Mouse (Mus musculus) heart, embryonic 11.5 days (tissue): ENCODE results near the gene Garnl3. TPM values are rescaled to one million over a fixed set of nuclear protein-coding genes. Genes with fewer than 3 reads are reported as not detected.

ENCODE experiments used
- ATAC-seq: fragments of 200-750 bp; cut with Nextera tagmentation; replicated peaks from 2 replicates; pipeline ENCODE4 v1.8.0; 2017; ENCODE audit warnings: moderate library complexity; ENCODE audit not compliant: insufficient number of reproducible peaks, low FRiP score, low TSS enrichment
- H3K27ac ChIP-seq: fragments of 300-500 bp; sonication (generic); 2 replicates; pipeline ENCODE4 v1.5.1; 2014; ENCODE audit warnings: mild to moderate bottlenecking, low read depth, low read length
- H3K27me3 ChIP-seq: fragments of 300-500 bp; sonication (generic); 2 replicates; pipeline ENCODE4 v1.6.1; 2014; ENCODE audit warnings: mild to moderate bottlenecking, low read length, mixed read lengths; ENCODE audit not compliant: control insufficient read depth, insufficient read depth
- H3K36me3 ChIP-seq: fragments of 300-500 bp; sonication (generic); 2 replicates; pipeline ENCODE4 v1.6.1; 2014; ENCODE audit warnings: mild to moderate bottlenecking, low read length, moderate library complexity, mixed read lengths; ENCODE audit not compliant: control insufficient read depth, insufficient read depth
- H3K4me1 ChIP-seq: fragments of 300-500 bp; sonication (generic); 2 replicates; pipeline ENCODE4 v1.6.1; 2014; ENCODE audit warnings: low read length; ENCODE audit not compliant: control insufficient read depth, insufficient read depth
- H3K4me2 ChIP-seq: fragments of 300-500 bp; sonication (generic); 2 replicates; pipeline ENCODE4 v1.6.1; 2014; ENCODE audit warnings: mild to moderate bottlenecking, moderate library complexity
- H3K4me3 ChIP-seq: fragments of 300-500 bp; sonication (generic); 2 replicates; pipeline ENCODE4 v1.5.1; 2014; ENCODE audit warnings: low read depth, low read length
- H3K9ac ChIP-seq: fragments of 300-500 bp; sonication (generic); 2 replicates; pipeline ENCODE4 v1.6.1; 2014; ENCODE audit warnings: mild to moderate bottlenecking, low read depth, low read length, moderate library complexity
- H3K9me3 ChIP-seq: fragments of 300-500 bp; sonication (generic); replicated peaks from 2 replicates; pipeline ENCODE4 v1.6.1; 2016; ENCODE audit warnings: low read length; ENCODE audit not compliant: control insufficient read depth
- WGBS: fragments of 180-500 bp; shearing (Covaris S2); extraction: QIAGEN DNeasy Blood & Tissue Kit; methylation state at CpG from one replicate; pipeline ENCODE4 v1.1.7; 2014; ENCODE audit not compliant: insufficient replicate concordance; 5-methylcytosine and 5-hydroxymethylcytosine counted together
- polyA plus RNA-seq: library from polyadenylated mRNA; unstranded; fragments of >200 nt; fragmentation: Nextera tagmentation; extraction: Ambion mirVana; gene quantifications from 2 replicates; pipeline ENCODE4 v1.2.1, GENCODE M21; 2014

Gene Garnl3
- polyA plus RNA-seq, 1 experiment from 2014 or later: 15.4 TPM

- no peak for ATAC-seq
- Histone ChIP-seq H3K9ac (no peak overlapping the region), H3K4me2 (no peak overlapping the region), H3K36me3 (no peaks in the 10 kb centered on the region), H3K4me3 (no peak overlapping the region), H3K9me3 (no peaks in the 10 kb centered on the region), H3K27me3 (peaks cover 6% of the 10 kb centered on the region), H3K27ac (no peak overlapping the region), H3K4me1 (no peaks in the 10 kb centered on the region)
- 81% methylated on average over 4 of the region's 4 CpGs for WGBS
Observed at GRCm38 (mm10) chr2:33137731-33138130, 6.3 kb upstream of the Garnl3 start.

GRCm38 (mm10) chr2:33137244-33137643 is 5.8 kb upstream of the Garnl3 start:
- H3K4me3 ChIP-seq: no peak overlapping the region
- no peaks in the 10 kb centered on the region for H3K9me3 ChIP-seq
- WGBS: 81% methylated on average over 9 of the region's 9 CpGs
- H3K36me3 ChIP-seq: no peaks in the 10 kb centered on the region
- no peak overlapping the region for H3K4me2 ChIP-seq
- no peak overlapping the region for H3K27ac ChIP-seq
- peaks cover 11% of the 10 kb centered on the region for H3K27me3 ChIP-seq
- ATAC-seq: no peak
- H3K4me1 ChIP-seq: 0 out of 2 replicates have a peak, but pooled peaks cover 2% of the 10 kb centered on the region
- no peak overlapping the region for H3K9ac ChIP-seq

GRCm38 (mm10) chr2:33136366-33136765 is 4.9 kb upstream of the Garnl3 start:
- 86% methylated on average over 6 of the region's 6 CpGs for WGBS
- Histone ChIP-seq H3K4me2 (no peak overlapping the region), H3K9ac (no peak overlapping the region), H3K9me3 (no peaks in the 10 kb centered on the region), H3K27me3 (peaks cover 13% of the 10 kb centered on the region), H3K4me3 (no peak overlapping the region), H3K36me3 (no peaks in the 10 kb centered on the region), H3K4me1 (0 out of 2 replicates have a peak, but pooled peaks cover 2% of the 10 kb centered on the region), H3K27ac (no peak overlapping the region)
- no peak for ATAC-seq

- H3K4me3 ChIP-seq: no peak overlapping the region
- 75% methylated on average over 7 of the region's 7 CpGs for WGBS
- H3K9ac ChIP-seq: no peak overlapping the region
- no peaks in the 10 kb centered on the region for H3K36me3 ChIP-seq
- H3K4me1 ChIP-seq: peaks cover 6% of the 10 kb centered on the region; the same call in 1 of the 2 replicates
- no peak for ATAC-seq
- no peaks in the 10 kb centered on the region for H3K9me3 ChIP-seq
- H3K4me2 ChIP-seq: no peak overlapping the region
- H3K27me3 ChIP-seq: peaks cover 13% of the 10 kb centered on the region
- H3K27ac ChIP-seq: no peak overlapping the region
Observed at GRCm38 (mm10) chr2:33134766-33135490, 3.5 kb upstream of the Garnl3 start.

GRCm38 (mm10) chr2:33132306-33132705 is 852 bp upstream of the Garnl3 start:
- 3% methylated on average over 7 of the region's 7 CpGs for WGBS
- no peak for ATAC-seq
- peaks cover 12% of the 10 kb centered on the region; the same call in 1 of the 2 replicates for H3K4me1 ChIP-seq
- no peaks in the 10 kb centered on the region for H3K36me3 ChIP-seq
- H3K4me3 ChIP-seq: no peak overlapping the region
- no peak overlapping the region for H3K9ac ChIP-seq
- H3K9me3 ChIP-seq: no peaks in the 10 kb centered on the region
- peaks cover 22% of the 10 kb centered on the region for H3K27me3 ChIP-seq
- H3K27ac ChIP-seq: no peak overlapping the region
- H3K4me2 ChIP-seq: no peak overlapping the region; the same call in 1 of the 2 replicates

- ATAC-seq: peak; percentile 92
- H3K4me2 ChIP-seq: peak overlapping the region; percentile 98
- under 1% methylated on average over 49 of the region's 55 CpGs for WGBS
- peak overlapping the region; percentile 63 for H3K9ac ChIP-seq
- H3K9me3 ChIP-seq: no peaks in the 10 kb centered on the region
- peaks cover 12% of the 10 kb centered on the region; the same call in 1 of the 2 replicates for H3K4me1 ChIP-seq
- no peaks in the 10 kb centered on the region for H3K36me3 ChIP-seq
- peak overlapping the region; percentile 2; the same call in 1 of the 2 replicates for H3K27ac ChIP-seq
- peak overlapping the region; percentile 54 for H3K4me3 ChIP-seq
- H3K27me3 ChIP-seq: peaks cover 22% of the 10 kb centered on the region
Observed at GRCm38 (mm10) chr2:33130526-33131483, 649 bp downstream of the Garnl3 start.

DNA sequence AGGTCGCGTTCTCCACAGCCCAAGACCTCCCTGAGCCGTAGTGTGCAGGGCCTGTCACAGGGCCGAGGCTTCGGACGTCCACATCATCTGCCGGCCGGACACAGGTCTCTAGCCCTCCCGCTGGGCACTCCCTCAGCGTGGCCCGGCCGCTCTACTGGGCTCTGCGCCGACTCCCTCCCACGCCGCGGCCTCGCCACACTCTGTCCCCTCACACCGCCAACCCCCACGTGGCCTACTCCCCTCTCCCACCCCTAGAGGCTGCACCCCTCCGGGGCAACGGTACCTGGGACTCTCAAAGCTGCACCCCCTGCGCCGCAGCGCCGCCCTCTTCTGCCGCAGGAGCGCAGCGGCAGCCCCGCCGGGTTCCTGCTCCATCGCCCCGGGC is 1.3 kb downstream of the Garnl3 start:
- 0% methylated on average over 33 of the region's 33 CpGs for WGBS
- H3K4me2 ChIP-seq: peak overlapping the region; percentile 98
- H3K9ac ChIP-seq: peak overlapping the region; percentile 63
- H3K27ac ChIP-seq: peak overlapping the region; percentile 2; the same call in 1 of the 2 replicates
- H3K9me3 ChIP-seq: no peaks in the 10 kb centered on the region
- peak; percentile 34; the same call in 1 of the 2 replicates for ATAC-seq
- peaks cover 22% of the 10 kb centered on the region for H3K27me3 ChIP-seq
- H3K36me3 ChIP-seq: no peaks in the 10 kb centered on the region
- H3K4me3 ChIP-seq: peak overlapping the region; percentile 54
- peaks cover 12% of the 10 kb centered on the region; the same call in 1 of the 2 replicates for H3K4me1 ChIP-seq

DNA sequence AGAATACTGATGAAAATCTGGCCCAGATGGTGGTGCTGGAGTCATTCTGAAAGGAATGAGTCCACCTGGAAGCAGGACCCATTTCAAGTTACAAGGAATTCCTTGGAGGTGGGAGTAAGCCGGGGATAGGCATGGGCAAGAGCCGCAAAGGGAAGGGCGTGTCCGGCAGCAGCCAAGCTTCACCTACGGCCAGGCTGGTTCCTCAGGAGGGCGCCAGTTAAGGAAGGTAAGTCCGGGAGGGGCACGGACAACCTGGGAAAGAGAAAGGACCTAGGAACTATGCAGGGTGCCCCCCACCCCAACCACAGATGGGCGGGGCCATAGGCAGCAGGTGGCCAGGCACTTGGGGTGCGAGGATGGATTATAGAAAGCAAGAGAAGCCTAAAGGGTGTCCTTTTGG is 1.8 kb downstream of the Garnl3 start:
- H3K4me2 ChIP-seq: peak overlapping the region; percentile 98
- no peaks in the 10 kb centered on the region for H3K9me3 ChIP-seq
- no peak for ATAC-seq
- peak overlapping the region; percentile 63 for H3K9ac ChIP-seq
- peaks cover 12% of the 10 kb centered on the region; the same call in 1 of the 2 replicates for H3K4me1 ChIP-seq
- H3K27ac ChIP-seq: no peak overlapping the region
- whole genome bisulfite sequencing: 3% methylated on average over 10 of the region's 10 CpGs
- H3K36me3 ChIP-seq: no peaks in the 10 kb centered on the region
- H3K4me3 ChIP-seq: peak overlapping the region; percentile 54
- peaks cover 22% of the 10 kb centered on the region for H3K27me3 ChIP-seq
